Mouse (Mus musculus): ENCODE results near the gene Acod1. TPM values are rescaled to one million over a fixed set of nuclear protein-coding genes. Genes with fewer than 3 reads are reported as not detected.

Gene Acod1
- total RNA-seq, 4 experiments from 2014 or later, result not detected

DNA sequence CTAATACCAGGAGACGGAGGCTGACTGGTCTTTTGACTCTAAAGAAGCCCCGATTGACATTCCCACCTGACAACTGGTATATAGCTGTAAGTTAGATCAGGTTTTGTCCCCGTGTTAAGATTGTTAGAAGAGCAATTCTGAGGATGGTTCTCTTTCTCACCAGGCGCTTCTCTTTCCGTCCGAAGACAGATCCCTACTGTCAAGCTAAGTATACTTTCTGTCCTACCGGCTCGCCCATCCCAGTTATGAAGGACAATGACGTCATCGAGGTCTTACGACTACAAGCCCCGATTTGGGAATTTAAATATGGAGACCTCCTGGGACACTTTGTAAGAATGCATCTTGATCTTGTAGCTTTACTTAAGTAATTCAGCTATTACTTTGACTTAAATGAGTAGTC, 24.7 kb downstream of the Acod1 start:
- no peak for DNase-seq (ENCODE audit: low spot score in 2 of 2)

DNA sequence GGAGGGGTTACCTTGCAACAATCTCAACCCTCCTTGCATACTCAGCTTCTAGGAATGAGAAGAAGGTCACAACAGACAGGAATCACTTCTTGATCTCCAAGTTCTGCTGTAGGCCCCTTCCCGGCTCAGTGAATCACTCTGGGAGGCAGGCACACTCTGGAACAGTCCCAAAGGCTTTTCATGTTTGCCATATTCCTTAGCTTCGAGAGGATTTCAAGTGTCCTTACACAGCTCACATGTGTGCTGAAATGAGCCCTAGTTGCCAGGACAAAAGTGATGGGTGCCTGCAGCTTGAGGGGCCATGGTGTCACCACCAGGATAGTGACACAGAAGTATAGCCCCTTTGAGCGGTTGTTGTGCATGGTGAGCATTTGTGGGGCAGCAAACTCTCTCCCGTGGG, 26.0 kb downstream of the Acod1 start:
- no peak for DNase-seq (ENCODE audit: low spot score in 2 of 2)

DNA sequence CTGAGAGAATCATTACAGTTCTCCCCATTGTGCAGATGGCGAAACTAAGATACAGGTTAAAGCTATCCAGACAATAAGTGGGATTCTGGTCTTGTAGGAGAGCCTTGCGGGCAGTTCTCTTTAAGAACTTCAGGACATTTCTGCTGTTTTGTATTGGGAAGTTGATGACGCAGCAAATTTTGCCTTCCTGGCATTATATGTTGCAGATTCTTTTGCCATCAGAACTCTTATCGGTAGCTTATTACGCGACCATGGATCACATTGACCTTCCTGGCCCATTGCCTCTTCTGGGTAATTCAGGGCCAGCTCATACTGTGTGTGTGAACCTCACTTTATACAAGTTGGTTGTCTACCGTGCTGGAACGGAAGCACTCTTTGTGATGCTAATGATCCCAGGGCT, 27.0 kb downstream of the Acod1 start:
- DNase-seq (ENCODE audit: low spot score in 2 of 2), result no peak

DNA sequence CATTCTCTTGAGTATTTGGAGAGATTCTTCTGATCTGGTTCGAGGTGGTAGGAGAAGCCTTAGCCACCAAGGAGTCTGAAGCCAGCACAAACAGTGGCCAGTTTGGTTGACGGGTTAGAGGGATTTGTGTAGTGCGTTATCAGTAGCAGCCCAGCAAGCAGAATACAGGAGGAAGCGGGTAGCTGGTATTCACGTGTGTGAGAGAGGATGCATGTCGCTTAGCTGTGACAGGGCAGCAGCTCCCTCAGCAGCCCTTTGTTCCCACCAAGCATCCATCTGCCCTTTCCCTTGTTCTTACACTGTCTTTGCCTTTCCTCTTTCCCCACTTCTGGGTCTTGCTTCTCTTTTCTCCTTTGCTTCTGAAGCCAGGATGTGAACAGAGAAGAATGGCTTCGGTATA, 28.4 kb downstream of the Acod1 start:
- DNase-seq (ENCODE audit: low spot score in 2 of 2), result no peak

DNA sequence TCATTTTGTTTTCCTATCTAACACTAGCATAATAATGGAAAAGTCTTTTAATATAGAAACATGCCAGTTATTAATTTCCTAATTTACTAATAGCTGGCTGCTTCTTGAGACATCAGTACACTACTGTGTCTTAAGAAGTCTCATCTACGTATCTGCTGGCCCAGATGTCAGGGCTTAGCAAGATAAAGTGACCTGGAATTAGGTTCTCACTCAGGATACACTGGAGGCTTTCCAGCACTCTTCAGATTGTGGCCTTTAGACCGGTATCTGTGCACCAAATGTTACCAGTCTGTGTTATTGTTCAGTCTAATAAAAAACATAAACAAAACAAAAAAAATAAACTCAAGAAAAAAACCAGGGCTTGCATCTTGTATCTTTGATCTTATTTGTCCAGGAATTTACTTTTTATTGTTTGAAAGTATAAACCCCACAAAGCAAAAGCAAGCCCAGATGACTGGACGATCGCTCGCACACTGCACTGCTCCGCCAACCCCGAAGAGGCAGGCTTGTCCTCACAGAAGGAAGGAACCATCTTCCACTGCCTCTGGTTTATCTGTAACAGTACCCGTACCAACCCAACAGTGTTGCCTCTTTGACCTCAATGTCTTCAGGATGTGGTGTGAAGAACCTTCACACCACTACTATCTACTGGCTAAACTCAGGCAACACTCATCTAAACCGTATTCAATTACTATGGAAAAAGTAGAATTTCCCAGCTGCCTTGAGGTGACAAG, 30.7 kb downstream of the Acod1 start:
- no peak for DNase-seq (ENCODE audit: low spot score in 2 of 2)

DNA sequence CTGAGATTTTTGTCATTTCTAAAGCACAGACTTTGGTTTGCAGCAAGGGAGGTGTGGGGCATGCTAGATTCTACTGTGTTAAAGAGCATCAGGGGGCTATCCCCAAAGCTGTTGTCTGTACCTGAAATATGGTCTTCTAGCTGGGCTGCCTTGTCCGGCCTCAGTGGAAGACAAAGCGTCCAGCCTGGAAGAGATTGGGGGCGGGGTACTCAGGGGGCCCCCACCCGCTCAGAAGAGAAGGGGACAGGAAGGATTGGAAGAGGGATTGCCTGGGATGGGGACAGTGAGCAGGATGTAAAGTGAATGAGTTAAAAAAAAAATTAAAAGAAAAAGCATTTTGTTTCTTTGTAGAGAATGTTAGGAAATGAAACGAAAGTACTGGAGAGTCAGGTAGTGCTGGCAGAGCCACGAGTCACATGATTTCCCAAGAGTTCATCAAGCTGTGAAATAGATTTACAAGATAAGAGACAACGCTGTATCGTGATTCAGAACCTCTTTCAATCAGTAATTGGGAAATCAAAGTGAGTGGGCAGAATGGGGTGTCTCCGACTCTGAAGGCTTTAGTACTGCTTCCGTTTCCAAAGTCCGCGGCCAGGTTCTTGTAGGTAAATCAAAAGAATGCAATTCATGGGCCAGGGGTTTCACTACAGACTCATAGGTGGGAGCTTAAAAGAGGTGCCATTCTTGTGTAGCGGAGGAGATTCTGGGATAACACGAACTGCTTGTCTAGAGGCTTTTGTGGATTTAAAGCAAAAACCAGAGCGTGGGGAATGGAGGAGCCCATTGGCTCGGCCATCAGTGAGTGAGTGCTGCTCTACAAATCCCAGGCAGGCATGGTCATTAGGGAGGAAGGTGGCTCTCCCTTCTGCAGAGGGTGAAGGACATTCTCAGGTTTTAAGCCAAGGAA, 31.5 kb downstream of the Acod1 start:
- no peak for DNase-seq (ENCODE audit: low spot score in 2 of 2)

DNA sequence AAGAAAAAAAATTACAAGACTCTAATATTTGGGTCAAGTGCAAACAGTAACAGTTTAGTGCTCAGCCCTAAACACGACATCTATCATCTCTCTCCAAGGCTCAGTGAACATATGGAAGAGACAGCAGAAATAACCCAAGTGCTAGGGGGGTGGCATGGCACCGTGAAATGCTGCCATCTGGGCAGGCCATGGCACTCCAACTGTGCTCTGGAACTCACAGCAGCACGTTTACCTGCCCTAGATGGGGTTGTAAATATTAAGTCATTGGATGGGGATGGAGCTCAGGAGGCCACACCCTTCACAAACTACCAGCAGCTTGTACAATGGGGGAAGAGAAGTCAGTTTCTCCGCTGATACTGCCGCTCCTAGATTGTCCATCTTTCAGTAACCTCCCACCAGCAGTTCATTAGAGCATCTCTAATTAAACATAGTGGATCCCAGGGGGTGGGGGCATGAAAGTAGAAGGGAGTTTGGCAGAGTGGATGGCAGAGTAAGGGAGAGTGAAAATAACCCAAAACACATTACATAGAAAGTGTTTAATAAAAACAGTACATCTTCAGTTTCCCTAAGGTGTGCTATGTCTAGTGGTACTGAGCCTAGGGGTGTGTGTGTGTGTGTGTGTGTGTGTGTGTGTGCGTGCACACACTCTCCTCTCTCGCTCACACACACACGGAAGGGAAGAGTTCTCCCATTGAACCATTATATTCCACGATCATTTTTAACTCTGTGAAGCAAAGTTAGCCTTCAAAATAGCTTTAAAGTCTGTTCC, 32.6 kb downstream of the Acod1 start:
- DNase-seq (ENCODE audit: low spot score in 2 of 2), result no peak

DNA sequence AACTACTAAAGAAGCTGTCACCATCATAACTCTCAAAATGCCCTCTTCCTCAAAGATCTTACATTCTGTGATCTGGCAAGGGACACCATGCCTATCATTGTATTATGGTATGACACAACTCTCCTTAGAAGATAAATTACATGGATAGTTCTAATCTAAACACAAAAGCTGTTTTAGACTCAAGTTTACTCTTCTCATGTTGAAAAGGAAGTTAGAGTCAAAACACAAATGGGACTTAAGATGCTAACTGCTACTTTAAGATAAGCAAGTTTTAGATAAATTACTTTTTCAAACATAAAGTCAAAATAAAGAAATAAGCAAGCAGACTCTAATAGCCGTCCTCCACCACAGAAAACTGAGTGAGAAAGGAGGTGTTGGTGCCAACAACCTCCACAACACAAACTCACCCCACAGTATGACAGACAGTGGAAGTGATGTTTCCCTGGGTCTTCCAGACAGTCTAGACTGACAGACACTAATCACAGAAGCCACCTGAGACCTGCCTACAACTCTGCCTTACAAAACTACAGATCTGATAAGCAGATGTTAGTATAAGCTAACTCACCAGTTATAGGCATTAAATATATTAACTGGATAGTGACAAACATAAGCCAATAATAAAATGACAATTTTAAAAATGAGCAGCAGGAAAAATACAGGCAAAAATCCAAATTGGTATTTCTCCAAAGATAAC, 39.2 kb downstream of the Acod1 start:
- no peak for DNase-seq (ENCODE audit: low spot score in 2 of 2)

DNA sequence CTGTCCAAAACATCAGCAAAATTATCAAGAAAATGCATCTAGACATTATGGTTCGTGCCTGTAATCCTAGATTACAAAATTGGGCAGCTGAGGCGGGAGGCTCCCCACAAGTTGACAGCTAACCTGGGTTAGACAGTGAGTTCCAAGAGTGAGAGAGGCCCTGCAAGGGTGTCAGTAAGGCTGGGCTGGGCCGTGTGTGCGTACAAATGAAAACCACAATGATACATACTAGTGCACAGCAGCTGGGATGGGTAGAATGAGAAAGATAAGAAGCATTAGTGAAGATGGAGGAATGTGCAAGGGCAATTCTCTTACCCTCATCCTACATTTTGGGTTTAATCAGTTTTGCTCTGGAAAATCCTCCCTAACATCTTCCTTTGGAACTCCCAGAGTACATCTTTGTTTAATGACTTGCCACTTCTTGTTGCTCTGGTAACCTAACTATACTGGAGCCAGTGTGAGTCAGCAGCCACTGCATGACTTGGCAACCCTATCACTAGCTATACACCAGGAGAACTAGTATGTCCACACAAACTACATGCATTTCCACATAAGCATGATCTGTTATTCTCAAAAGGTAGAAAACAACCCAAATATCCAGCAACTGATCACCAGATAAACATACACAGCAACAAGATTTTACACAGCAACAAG, 40.0 kb downstream of the Acod1 start:
- no peak for DNase-seq (ENCODE audit: low spot score in 2 of 2)

DNA sequence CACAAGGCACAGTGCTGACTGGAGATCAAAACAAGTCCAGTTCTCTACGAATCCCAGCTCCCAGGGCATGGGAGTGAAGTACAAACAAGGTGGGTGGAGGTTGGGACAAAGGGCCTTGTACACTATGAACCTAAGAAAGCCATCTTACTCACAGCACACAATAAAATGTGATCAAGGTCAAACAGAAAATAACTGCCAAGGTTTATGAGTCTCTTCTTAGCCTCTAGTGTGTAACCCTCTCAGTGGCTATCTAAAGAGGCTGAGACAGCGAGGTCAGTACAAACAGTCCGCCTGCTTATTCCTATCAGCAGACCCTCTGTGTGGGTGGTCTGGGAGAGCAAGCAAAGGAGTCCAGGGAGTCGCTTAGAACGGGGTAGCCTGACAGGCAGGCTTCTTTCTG, 41.1 kb downstream of the Acod1 start:
- no peak for DNase-seq (ENCODE audit: low spot score in 2 of 2)

DNA sequence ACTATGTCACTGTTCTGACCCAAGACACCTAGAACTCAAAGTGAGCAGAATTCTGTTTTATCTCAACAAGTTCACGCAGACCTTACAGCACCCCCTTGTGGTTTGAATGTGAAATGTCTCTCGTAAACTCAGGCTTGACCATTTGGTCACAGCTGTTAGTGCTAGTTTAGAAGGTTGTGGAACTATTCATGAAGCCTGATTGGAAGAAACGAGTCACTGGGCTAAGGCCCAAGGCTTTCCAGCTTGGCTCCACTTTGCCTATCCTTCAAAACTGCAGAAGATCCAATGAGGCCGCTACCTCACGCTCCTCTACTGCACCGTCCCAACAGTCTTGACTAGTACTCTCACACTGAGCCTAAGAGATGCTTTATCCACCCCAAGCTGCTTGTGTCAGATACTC, 41.8 kb downstream of the Acod1 start:
- DNase-seq (ENCODE audit: low spot score in 2 of 2), result no peak

DNA sequence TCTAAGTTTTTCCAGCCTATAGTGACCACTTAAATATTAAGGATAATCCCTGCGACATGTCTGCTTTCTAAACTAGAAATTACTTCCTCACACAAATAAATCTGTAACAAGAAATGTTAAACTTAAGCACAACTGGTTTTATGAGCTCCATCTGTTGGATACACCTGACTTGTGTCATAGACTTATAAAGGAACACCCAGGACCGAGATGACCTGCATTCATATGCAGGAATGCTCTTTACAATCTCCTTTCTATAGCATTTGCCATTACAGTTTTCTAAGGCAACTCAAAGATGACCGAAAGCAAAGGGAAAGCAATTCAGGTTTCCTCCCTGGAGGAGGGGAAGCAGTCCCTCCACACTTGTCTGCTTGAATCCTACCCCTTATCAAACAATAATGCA, 46.5 kb downstream of the Acod1 start:
- DNase-seq (ENCODE audit: low spot score in 2 of 2), result no peak

DNA sequence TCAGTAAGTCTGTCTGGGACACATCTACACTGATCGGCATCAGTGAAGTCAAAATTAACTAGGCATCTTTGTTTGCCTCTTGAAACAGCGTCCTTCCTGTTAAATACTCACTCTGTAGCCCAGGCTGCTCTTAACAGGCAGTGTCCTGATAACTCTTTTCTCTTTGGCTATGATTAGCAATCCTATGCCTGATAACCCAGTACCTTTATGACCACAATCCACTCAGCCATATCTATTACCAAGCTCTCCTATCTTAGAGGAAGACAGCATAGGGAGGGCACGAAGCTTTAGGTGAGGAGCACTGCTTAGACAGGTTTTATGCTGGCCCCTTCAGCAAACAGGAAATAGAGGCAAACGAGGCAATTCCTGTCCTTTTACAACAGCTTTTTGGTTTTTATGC, 46.9 kb downstream of the Acod1 start:
- DNase-seq (ENCODE audit: low spot score in 2 of 2), result no peak

DNA sequence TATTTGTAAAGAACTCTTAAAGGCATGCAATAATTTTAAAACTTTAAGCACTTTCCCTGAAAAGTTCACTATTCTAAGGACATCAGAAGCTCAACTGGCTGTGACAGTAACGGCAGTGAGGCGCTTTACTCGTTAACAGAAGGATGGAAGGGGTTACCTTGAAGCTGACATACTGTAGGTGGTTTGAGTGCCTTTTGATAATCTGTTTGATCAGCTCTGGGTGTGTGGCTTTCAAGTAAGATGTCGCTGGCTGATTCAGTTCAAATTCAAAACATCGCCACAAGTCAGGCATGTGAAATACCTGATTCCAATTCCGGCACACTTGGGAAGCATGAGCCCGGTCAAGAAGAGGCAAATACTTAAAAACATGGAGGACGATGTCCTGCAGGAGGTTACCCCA, 48.3 kb downstream of the Acod1 start:
- DNase-seq (ENCODE audit: low spot score in 2 of 2), result no peak

DNA sequence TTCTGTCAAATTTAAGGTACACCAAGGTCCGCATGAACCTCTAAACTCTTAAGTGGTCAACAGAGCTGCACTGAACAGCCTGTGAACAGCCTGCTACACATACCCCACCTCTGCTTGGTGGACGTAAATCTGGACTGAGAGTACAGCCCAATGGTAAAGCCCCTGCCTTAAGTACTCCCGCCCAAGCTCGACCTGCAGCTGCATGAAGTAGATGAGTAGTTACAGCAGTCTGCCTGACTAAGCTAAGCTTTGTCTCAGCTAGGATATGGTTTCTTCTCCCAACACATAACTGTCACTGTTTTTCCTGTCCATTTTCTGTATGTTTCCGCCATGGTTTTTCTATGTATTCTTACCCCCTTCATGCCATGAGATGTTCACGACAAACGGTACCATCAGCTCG, 49.0 kb downstream of the Acod1 start:
- DNase-seq (ENCODE audit: low spot score in 2 of 2), result no peak

DNA sequence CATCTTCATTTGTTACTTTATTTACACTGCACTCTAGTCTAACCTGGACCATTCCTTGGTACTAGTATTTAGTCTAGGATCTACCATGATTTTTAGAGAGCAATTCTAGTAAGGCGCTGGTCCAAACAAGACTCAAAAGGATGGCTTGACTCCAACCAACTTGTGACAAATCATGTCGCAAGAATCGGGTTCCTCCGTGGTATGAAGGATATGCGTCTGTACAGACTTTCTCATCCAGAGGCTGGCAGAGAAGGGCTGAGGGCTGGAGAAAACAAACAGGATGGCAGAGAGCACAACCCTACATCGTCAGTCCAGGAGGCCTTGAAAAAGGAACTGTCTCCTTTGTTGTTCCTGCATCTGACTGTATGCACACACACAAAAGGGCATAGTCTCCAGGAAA, 49.8 kb downstream of the Acod1 start:
- no peak for DNase-seq (ENCODE audit: low spot score in 2 of 2)

DNA sequence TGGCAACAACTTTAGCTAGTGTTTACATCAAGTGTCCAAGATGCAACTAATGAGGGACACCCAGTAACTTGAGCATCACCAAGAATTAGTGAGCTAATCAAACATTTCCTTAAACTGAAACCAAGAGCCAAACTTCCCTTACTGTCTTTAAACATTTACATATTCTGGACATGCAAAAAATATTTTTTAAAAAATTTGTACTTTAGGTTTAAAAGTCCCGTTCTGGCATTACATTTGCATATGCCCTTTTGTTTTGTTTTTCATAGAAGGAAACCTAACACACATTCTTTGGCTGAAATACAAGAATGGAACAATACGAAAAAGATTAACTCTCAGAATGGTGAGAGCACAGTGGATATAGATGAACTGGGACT, 51.4 kb downstream of the Acod1 start:
- no peak for DNase-seq (ENCODE audit: low spot score in 2 of 2)

DNA sequence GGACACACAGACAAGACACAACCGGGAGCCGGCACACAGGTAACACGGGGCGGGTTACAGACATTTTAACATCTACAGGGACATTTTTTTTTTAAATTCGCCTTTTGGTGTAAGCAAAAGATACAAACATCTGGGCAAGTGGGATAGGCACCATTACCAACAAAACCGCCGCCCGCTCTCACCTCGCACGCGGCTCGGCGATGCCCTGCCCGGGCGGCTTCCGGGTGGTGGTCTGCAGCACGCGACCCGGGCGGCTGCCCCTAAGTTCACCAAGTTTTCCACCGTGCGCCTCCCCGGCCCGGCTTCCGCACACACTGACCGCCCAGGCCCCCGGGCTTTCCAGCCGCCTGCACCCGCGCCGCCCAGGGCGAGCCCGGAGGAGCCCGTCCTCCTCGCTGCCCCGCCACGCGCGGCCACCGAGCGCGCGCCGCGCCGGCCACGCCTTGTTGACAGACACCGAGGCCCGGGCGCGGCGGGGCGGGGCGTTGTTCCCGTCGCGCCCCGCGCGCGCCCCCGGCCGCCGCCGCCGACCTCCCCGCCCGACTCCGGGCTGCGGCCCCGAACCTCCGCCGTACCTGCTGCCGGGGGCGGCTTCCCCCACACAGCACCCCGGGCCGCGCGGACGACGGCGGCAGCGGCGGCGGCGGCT, 51.9 kb downstream of the Acod1 start:
- DNase-seq (ENCODE audit: low spot score in 2 of 2), result peak; percentile 78 to 88

DNA sequence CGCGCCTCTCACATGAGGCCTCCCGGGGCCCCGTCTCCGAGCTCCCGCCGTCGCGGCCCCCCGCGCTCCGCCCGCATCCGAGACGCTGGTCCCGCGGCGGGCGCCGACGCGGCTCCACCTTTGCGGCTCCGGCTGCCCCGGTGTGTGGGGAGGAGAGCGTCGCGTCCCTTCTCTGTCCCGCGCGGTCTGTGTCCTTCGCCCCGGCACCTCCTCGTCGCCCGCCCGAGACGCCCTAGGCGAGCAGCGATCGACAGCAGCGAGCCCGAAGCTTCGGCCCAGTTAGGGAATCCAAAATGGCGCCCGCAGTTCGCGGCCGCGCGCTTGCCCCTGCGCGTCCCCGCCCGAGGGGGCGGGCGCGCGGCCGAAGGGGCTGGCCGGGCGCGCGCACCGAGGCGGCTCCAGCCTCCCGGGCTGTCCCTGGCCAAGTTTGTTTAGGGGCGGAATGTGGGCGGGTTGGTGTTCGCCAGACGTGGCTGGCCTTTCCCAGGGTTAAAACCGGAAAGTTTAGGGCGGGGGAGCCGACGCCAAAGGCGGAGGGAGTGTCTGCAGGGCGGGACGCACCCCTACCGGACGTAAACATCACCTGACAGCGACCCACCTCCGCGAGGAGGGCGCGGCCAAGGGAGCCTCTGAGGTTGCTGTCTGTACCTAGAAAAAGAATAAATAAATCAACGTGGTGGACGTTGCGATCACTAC, 52.6 kb downstream of the Acod1 start, which contains the start of gene Fbxl3:
Gene Fbxl3, minus strand, starts transcription at position 329 of the 696 bp plus-strand sequence.
- peak; percentile 88 to 96 for DNase-seq (ENCODE audit: low spot score in 2 of 2)

DNA sequence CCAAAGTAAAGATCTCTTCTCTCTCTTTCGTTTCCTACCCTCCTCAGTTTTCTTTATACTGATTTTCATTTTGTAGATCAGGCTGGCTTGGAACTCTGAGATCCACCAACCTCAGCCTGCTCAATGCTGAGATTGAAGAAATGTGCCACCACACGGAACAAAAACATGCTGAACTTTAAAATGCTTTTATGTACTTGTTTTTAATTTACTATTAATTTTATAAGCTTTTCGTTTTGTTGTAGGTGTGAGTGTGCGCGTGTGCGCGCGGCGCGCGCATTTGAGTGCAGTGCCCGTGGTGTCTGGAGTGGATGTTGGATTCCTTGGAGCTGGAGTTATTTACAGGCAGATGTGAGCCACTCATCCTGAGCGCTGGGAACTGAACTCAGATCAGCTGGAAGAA, 53.5 kb downstream of the Acod1 start:
- DNase-seq (ENCODE audit: low spot score in 2 of 2), result no peak
